Mouse (Mus musculus): ENCODE results near the gene Elovl5. TPM values are rescaled to one million over a fixed set of nuclear protein-coding genes. Genes with fewer than 3 reads are reported as not detected.

Elovl5 gene
- polyA plus RNA-seq (2015; fragmentation: Nextera tagmentation; extraction: Ambion mirVana), result 56.3 and 76.1 TPM in 2 replicates

GRCm38 (mm10) chr9:77917074-77917621 is at the start of gene Elovl5:
Gene Elovl5, plus strand, starts transcription at chr9:77917364.

Other genes starting within 250 kb of the Elovl5 start
- 10.5 and 10.9 TPM in 2 replicates for gene Gclc, start 162.8 kb upstream of the Elovl5 start, polyA plus RNA-seq (2015; fragmentation: Nextera tagmentation; extraction: Ambion mirVana)
- gene Gcm1, start 134.6 kb downstream of the Elovl5 start, polyA plus RNA-seq (2015; fragmentation: Nextera tagmentation; extraction: Ambion mirVana), result not detected in 2 replicates
- gene Fbxo9, start 191.7 kb downstream of the Elovl5 start, polyA plus RNA-seq (2015; fragmentation: Nextera tagmentation; extraction: Ambion mirVana), result 32.6 and 35.6 TPM in 2 replicates
- gene Ick, start 191.8 kb downstream of the Elovl5 start, polyA plus RNA-seq (2015; fragmentation: Nextera tagmentation; extraction: Ambion mirVana), result 12.4 and 14.2 TPM in 2 replicates

Data from urinary bladder, postnatal 0 days (tissue).